Mouse (Mus musculus): ENCODE results near the gene Fgfr2. TPM values are rescaled to one million over a fixed set of nuclear protein-coding genes. Genes with fewer than 3 reads are reported as not detected.

The Fgfr2 gene
- total and polyA plus RNA-seq, 2 experiments from 2014 or later, result 12.1 to 32.6 TPM

GRCm38 (mm10) chr7:132858043-132858608 is 265.0 kb downstream of the Fgfr2 start:
- peak; percentile 33 for TF ChIP-seq CTCF (IDR thresholded peaks at IDR 0.05)
- H3K4me3 ChIP-seq (ENCODE audit: low read depth, low read length), result no peak overlapping the region
- WGBS, result 75% methylated on average over 5 of the region's 5 CpGs
- H3K4me1 ChIP-seq (ENCODE audit: insufficient read depth, low read length), result peaks cover 8% of the 10 kb centered on the region; the same call in 1 of the 2 replicates
- H3K9me3 ChIP-seq (ENCODE audit: low read length), result no peaks in the 10 kb centered on the region
- no peak for ATAC-seq (ENCODE audit: low FRiP score)
- H3K4me2 ChIP-seq (ENCODE audit: low read depth, low read length, poor library complexity, severe bottlenecking), result no peak overlapping the region
- H3K36me3 ChIP-seq (ENCODE audit: insufficient read depth, low read length), result no peaks in the 10 kb centered on the region
- DNase-seq (ENCODE audit: low spot score), result peak; percentile 5
- no peak overlapping the region for H3K9ac ChIP-seq (replicated peaks; ENCODE audit: low read length, poor library complexity, severe bottlenecking)
- H3K27me3 ChIP-seq (ENCODE audit: insufficient read depth, low read length), result no peaks in the 10 kb centered on the region
- no peak overlapping the region for H3K27ac ChIP-seq (ENCODE audit: low read depth, low read length)

GRCm38 (mm10) chr7:132856083-132856482 is 267.1 kb downstream of the Fgfr2 start:
- TF ChIP-seq CTCF (IDR thresholded peaks at IDR 0.05), result no peak
- 60% methylated on average over 1 of the region's 1 CpGs for WGBS
- Histone ChIP-seq H3K27ac (ENCODE audit: low read depth, low read length) (no peak overlapping the region), H3K9me3 (ENCODE audit: low read length) (no peaks in the 10 kb centered on the region), H3K4me2 (ENCODE audit: low read depth, low read length, poor library complexity, severe bottlenecking) (no peak overlapping the region), H3K36me3 (ENCODE audit: insufficient read depth, low read length) (no peaks in the 10 kb centered on the region), H3K9ac (replicated peaks; ENCODE audit: low read length, poor library complexity, severe bottlenecking) (no peak overlapping the region), H3K4me1 (ENCODE audit: insufficient read depth, low read length) (peaks cover 8% of the 10 kb centered on the region; the same call in 1 of the 2 replicates), H3K4me3 (ENCODE audit: low read depth, low read length) (no peak overlapping the region), H3K27me3 (ENCODE audit: insufficient read depth, low read length) (no peaks in the 10 kb centered on the region)
- ATAC-seq (ENCODE audit: low FRiP score), result no peak
- no peak for DNase-seq (ENCODE audit: low spot score)

- no peak overlapping the region for H3K9ac ChIP-seq (replicated peaks; ENCODE audit: low read length, poor library complexity, severe bottlenecking)
- DNase-seq (ENCODE audit: low spot score) (peak; percentile 76), ATAC-seq (ENCODE audit: low FRiP score) (peak; percentile 64; the same call in 1 of the 2 replicates)
- H3K9me3 ChIP-seq (ENCODE audit: low read length), result no peaks in the 10 kb centered on the region
- H3K4me3 ChIP-seq (ENCODE audit: low read depth, low read length), result no peak overlapping the region
- 62% methylated on average over 4 of the region's 4 CpGs for WGBS
- no peaks in the 10 kb centered on the region for H3K27me3 ChIP-seq (ENCODE audit: insufficient read depth, low read length)
- H3K27ac ChIP-seq (ENCODE audit: low read depth, low read length), result peak overlapping the region; percentile 97
- peaks cover 5% of the 10 kb centered on the region; the same call in 1 of the 2 replicates for H3K36me3 ChIP-seq (ENCODE audit: insufficient read depth, low read length)
- H3K4me2 ChIP-seq (ENCODE audit: low read depth, low read length, poor library complexity, severe bottlenecking), result no peak overlapping the region
- no peak for TF ChIP-seq CTCF (IDR thresholded peaks at IDR 0.05)
- no peaks in the 10 kb centered on the region; the same call in 1 of the 2 replicates for H3K4me1 ChIP-seq (ENCODE audit: insufficient read depth, low read length)
These were observed 269.2 kb downstream of the Fgfr2 start for GRCm38 (mm10) chr7:132853946-132854345.

- H3K4me1 ChIP-seq (ENCODE audit: insufficient read depth, low read length), result no peaks in the 10 kb centered on the region
- peaks cover 5% of the 10 kb centered on the region; the same call in 1 of the 2 replicates for H3K36me3 ChIP-seq (ENCODE audit: insufficient read depth, low read length)
- H3K27me3 ChIP-seq (ENCODE audit: insufficient read depth, low read length), result no peaks in the 10 kb centered on the region
- H3K27ac ChIP-seq (ENCODE audit: low read depth, low read length), result peak overlapping the region; percentile 97
- H3K4me2 ChIP-seq (ENCODE audit: low read depth, low read length, poor library complexity, severe bottlenecking), result no peak overlapping the region
- no peak overlapping the region for H3K9ac ChIP-seq (replicated peaks; ENCODE audit: low read length, poor library complexity, severe bottlenecking)
- TF ChIP-seq CTCF (IDR thresholded peaks at IDR 0.05), result no peak
- H3K4me3 ChIP-seq (ENCODE audit: low read depth, low read length), result no peak overlapping the region
- peak; percentile 54 for DNase-seq (ENCODE audit: low spot score)
- ATAC-seq (ENCODE audit: low FRiP score), result no peak
- WGBS, result 76% methylated on average over 6 of the region's 6 CpGs
- no peaks in the 10 kb centered on the region for H3K9me3 ChIP-seq (ENCODE audit: low read length)
These were observed 269.8 kb downstream of the Fgfr2 start for GRCm38 (mm10) chr7:132853361-132853760.

GRCm38 (mm10) chr7:132852173-132852844 is 270.8 kb downstream of the Fgfr2 start, which contains the start of gene Eef1akmt2:
Gene Eef1akmt2 (minus strand): TSS chr7:132852673.
- Histone ChIP-seq H3K27me3 (ENCODE audit: insufficient read depth, low read length) (no peaks in the 10 kb centered on the region), H3K4me1 (ENCODE audit: insufficient read depth, low read length) (no peaks in the 10 kb centered on the region), H3K27ac (ENCODE audit: low read depth, low read length) (peak within 1 kb of the TSS; percentile 97), H3K4me3 (ENCODE audit: low read depth, low read length) (peak within 1 kb of the TSS; percentile 80), H3K36me3 (ENCODE audit: insufficient read depth, low read length) (peaks cover 9% of the 10 kb centered on the region; the same call in 1 of the 2 replicates), H3K4me2 (ENCODE audit: low read depth, low read length, poor library complexity, severe bottlenecking) (peak within 1 kb of the TSS; percentile 70), H3K9me3 (ENCODE audit: low read length) (no peaks in the 10 kb centered on the region), H3K9ac (replicated peaks; ENCODE audit: low read length, poor library complexity, severe bottlenecking) (peak within 1 kb of the TSS; percentile 94)
- peak; percentile 94 for DNase-seq (ENCODE audit: low spot score)
- TF ChIP-seq CTCF (IDR thresholded peaks at IDR 0.05), result peak; percentile 54
- under 1% methylated on average over 37 of the region's 37 CpGs for WGBS
- ATAC-seq (ENCODE audit: low FRiP score), result peak; percentile 93

- no peak for ATAC-seq (ENCODE audit: low FRiP score)
- DNase-seq (ENCODE audit: low spot score), result no peak
- WGBS, result 97% methylated on average over 3 of the region's 3 CpGs
- Histone ChIP-seq H3K4me3 (ENCODE audit: low read depth, low read length) (no peak overlapping the region), H3K9me3 (ENCODE audit: low read length) (no peaks in the 10 kb centered on the region), H3K36me3 (ENCODE audit: insufficient read depth, low read length) (peaks cover 11% of the 10 kb centered on the region; the same call in 1 of the 2 replicates), H3K4me2 (ENCODE audit: low read depth, low read length, poor library complexity, severe bottlenecking) (no peak overlapping the region), H3K9ac (replicated peaks; ENCODE audit: low read length, poor library complexity, severe bottlenecking) (no peak overlapping the region), H3K27ac (ENCODE audit: low read depth, low read length) (no peak overlapping the region), H3K27me3 (ENCODE audit: insufficient read depth, low read length) (no peaks in the 10 kb centered on the region), H3K4me1 (ENCODE audit: insufficient read depth, low read length) (no peaks in the 10 kb centered on the region)
- no peak for TF ChIP-seq CTCF (IDR thresholded peaks at IDR 0.05)
These were observed 280.0 kb downstream of the Fgfr2 start for GRCm38 (mm10) chr7:132843152-132843551.

All from midbrain, postnatal 0 days (tissue).